ENCODE assay signal across 10 mouse cellular contexts in genomic region chr9:49594876-49595634, GRCm38 (mm10).
DNase-seq lines count a peak whose midpoint lies in the region; ATAC-seq and TF ChIP-seq lines count a peak whose summit lies in the region.
"Had no signal": no experiment of that assay in that cellular context is flagged by ENCODE, and none has a peak within 500 bp of the region (broad histone marks: within the 10 kb centered on the region; RNA-seq: fewer than 3 reads in every experiment).

No protein-coding gene starts in this region.

- peaks cover 31% of the 10 kb centered on the region for H3K4me1 ChIP-seq in heart, postnatal 0 days (ENCODE audit: control insufficient read depth, insufficient read depth)
- peaks cover 4% of the 10 kb centered on the region for H3K4me1 ChIP-seq in heart, adult 2 months (ENCODE audit: control insufficient read depth, insufficient read depth, low read length)
- H3K4me1 ChIP-seq in forebrain, embryonic 10.5 days: peaks cover 34% of the 10 kb centered on the region
- no peaks in the 10 kb centered on the region; the same call in 1 of the 2 replicates for H3K4me1 ChIP-seq in hindbrain, embryonic 11.5 days (replicated peaks; ENCODE audit: control insufficient read depth, insufficient read depth, low read length)
- peaks cover 78% of the 10 kb centered on the region for H3K4me1 ChIP-seq in neural tube, embryonic 13.5 days (replicated peaks)
- H3K4me1 ChIP-seq: liver, embryonic 13.5 days had no signal

- no peak overlapping the region for H3K4me3 ChIP-seq in heart, postnatal 0 days (ENCODE audit: low read depth, low read length)
- H3K4me3 ChIP-seq in heart, adult 2 months: no peak overlapping the region
- no peak overlapping the region; the same call in 1 of the 2 replicates for H3K4me3 ChIP-seq in forebrain, embryonic 10.5 days
- H3K4me3 ChIP-seq in hindbrain, embryonic 11.5 days (ENCODE audit: low read depth, low read length): no peak overlapping the region
- H3K4me3 ChIP-seq in neural tube, embryonic 13.5 days: no peak overlapping the region
- H3K4me3 ChIP-seq: liver, embryonic 13.5 days had no signal

- no peaks in the 10 kb centered on the region for H3K79me2 ChIP-seq in heart, adult 2 months (replicated peaks; ENCODE audit: control insufficient read depth, insufficient read depth, low read length)

- TF ChIP-seq EP300 in heart, postnatal 0 days (IDR thresholded peaks at IDR 0.05; ENCODE audit: low read depth): no peak
- no peak for TF ChIP-seq EP300 in heart, adult 2 months (IDR thresholded peaks at IDR 0.05; ENCODE audit: insufficient read depth, low read depth, low read length)

- no peaks in the 10 kb centered on the region for H3K36me3 ChIP-seq in heart, postnatal 0 days (replicated peaks; ENCODE audit: control insufficient read depth, insufficient read depth, low read length)
- H3K36me3 ChIP-seq in heart, adult 2 months (ENCODE audit: control insufficient read depth, insufficient read depth, low read length): no peaks in the 10 kb centered on the region
- H3K36me3 ChIP-seq in forebrain, embryonic 10.5 days (replicated peaks): no peaks in the 10 kb centered on the region
- H3K36me3 ChIP-seq in hindbrain, embryonic 11.5 days (ENCODE audit: control insufficient read depth, insufficient read depth, low read length): no peaks in the 10 kb centered on the region
- no peaks in the 10 kb centered on the region for H3K36me3 ChIP-seq in neural tube, embryonic 13.5 days
- H3K36me3 ChIP-seq: liver, embryonic 13.5 days had no signal

- no peaks in the 10 kb centered on the region for H3K27me3 ChIP-seq in heart, postnatal 0 days (ENCODE audit: control insufficient read depth, insufficient read depth, low read length)
- no peaks in the 10 kb centered on the region for H3K27me3 ChIP-seq in heart, adult 2 months (ENCODE audit: control insufficient read depth, insufficient read depth, low read length)
- no peaks in the 10 kb centered on the region for H3K27me3 ChIP-seq in forebrain, embryonic 10.5 days (ENCODE audit: poor library complexity, severe bottlenecking)
- H3K27me3 ChIP-seq in hindbrain, embryonic 11.5 days (ENCODE audit: control insufficient read depth, insufficient read depth, low read length): no peaks in the 10 kb centered on the region
- no peaks in the 10 kb centered on the region for H3K27me3 ChIP-seq in neural tube, embryonic 13.5 days
- H3K27me3 ChIP-seq: liver, embryonic 13.5 days had no signal

- H3K27ac ChIP-seq in heart, postnatal 0 days (ENCODE audit: low read depth): peak overlapping the region; percentile 56
- no peak overlapping the region for H3K27ac ChIP-seq in heart, adult 2 months
- H3K27ac ChIP-seq in forebrain, embryonic 10.5 days: 0 out of 2 replicates have a peak overlapping the region, but pooled peaks have one; percentile 6
- peak overlapping the region; percentile 39 for H3K27ac ChIP-seq in hindbrain, embryonic 11.5 days (ENCODE audit: low read depth, low read length)
- peak overlapping the region; percentile 79 for H3K27ac ChIP-seq in neural tube, embryonic 13.5 days (replicated peaks)
- H3K27ac ChIP-seq: liver, embryonic 13.5 days had no signal

- intact Hi-C loops in heart, adult 2 months (cut with DNase I): no loop called here

- H3K9me3 ChIP-seq in heart, postnatal 0 days (replicated peaks; ENCODE audit: control insufficient read depth, low read length): no peaks in the 10 kb centered on the region
- no peaks in the 10 kb centered on the region for H3K9me3 ChIP-seq in forebrain, embryonic 10.5 days
- no peaks in the 10 kb centered on the region for H3K9me3 ChIP-seq in hindbrain, embryonic 11.5 days (ENCODE audit: control insufficient read depth, low read length)
- no peaks in the 10 kb centered on the region for H3K9me3 ChIP-seq in neural tube, embryonic 13.5 days
- H3K9me3 ChIP-seq: liver, embryonic 13.5 days had no signal

- no peak overlapping the region for H3K9ac ChIP-seq in heart, postnatal 0 days (replicated peaks; ENCODE audit: low read depth, low read length)
- H3K9ac ChIP-seq in heart, adult 2 months (ENCODE audit: low read depth, low read length): no peak overlapping the region
- H3K9ac ChIP-seq in hindbrain, embryonic 11.5 days (ENCODE audit: low read depth, low read length): peak overlapping the region; percentile 7; the same call in 1 of the 2 replicates
- peak overlapping the region; percentile 61 for H3K9ac ChIP-seq in neural tube, embryonic 13.5 days
- H3K9ac ChIP-seq: liver, embryonic 13.5 days had no signal

- no peak for TF ChIP-seq CTCF in heart, postnatal 0 days (IDR thresholded peaks at IDR 0.05; ENCODE audit: low read depth)
- no peak for TF ChIP-seq CTCF in heart, adult 2 months (IDR thresholded peaks at IDR 0.05)

- ATAC-seq in heart, postnatal 0 days (ENCODE audit: insufficient read depth, low read depth): no peak
- ATAC-seq in hindbrain, embryonic 11.5 days (ENCODE audit: low FRiP score): no peak
- ATAC-seq in neural tube, embryonic 13.5 days (ENCODE audit: low read depth): peak; percentile 57

- 0 out of 2 replicates have a peak overlapping the region, but pooled peaks have one; percentile 4 for H3K4me2 ChIP-seq in heart, postnatal 0 days (ENCODE audit: low read depth, low read length)
- no peak overlapping the region for H3K4me2 ChIP-seq in hindbrain, embryonic 11.5 days (replicated peaks; ENCODE audit: low read depth, low read length)
- peak overlapping the region; percentile 25 for H3K4me2 ChIP-seq in neural tube, embryonic 13.5 days
- H3K4me2 ChIP-seq: liver, embryonic 13.5 days had no signal

- WGBS in heart, postnatal 0 days: 23% methylated on average over 7 of the region's 7 CpGs
- WGBS in heart, adult 2 months: 30% methylated on average over 7 of the region's 7 CpGs
- WGBS in forebrain, embryonic 10.5 days: 57% methylated on average over 7 of the region's 7 CpGs
- WGBS in hindbrain, embryonic 11.5 days: 46% methylated on average over 7 of the region's 7 CpGs
- WGBS in neural tube, embryonic 13.5 days: 21% methylated on average over 7 of the region's 7 CpGs

- DNase-seq in heart, postnatal 0 days (ENCODE audit: low spot score): no peak
- no peak for DNase-seq in heart, adult 2 months
- no peak for DNase-seq in forebrain, embryonic 10.5 days (ENCODE audit: extremely low spot score, low spot score)
- peak; percentile 12 for DNase-seq in hindbrain, embryonic 11.5 days (ENCODE audit: low spot score)
- no peak for DNase-seq in urinary bladder, postnatal 10 days (ENCODE audit: low spot score)
- DNase-seq in urinary bladder, postnatal 4 days (ENCODE audit: low spot score in 2 of 2): no peak
- DNase-seq: liver, embryonic 13.5 days; right cerebral cortex, postnatal 25 days; thymus, postnatal 4 days had no signal

- TF ChIP-seq POLR2A in heart, adult 2 months (IDR thresholded peaks at IDR 0.05; ENCODE audit: insufficient read depth, low read depth, low read length): no peak

Comparison
In these comparisons a context has a peak if more than half of its experiments do, and no peak if none do; other contexts are left out.
1. H3K9ac ChIP-seq: peak in hindbrain, embryonic 11.5 days (single experiment) and neural tube, embryonic 13.5 days (single experiment); none in heart, postnatal 0 days (single experiment) and heart, adult 2 months (single experiment).